Mouse (Mus musculus) R1 (cell line): Measurements from ENCODE around the gene 6030468B19Rik.
A peak's percentile ranks its signal among the peaks of the same experiment; 100 is the strongest.

ENCODE experiments used
- DNase-seq: peaks from one replicate; pipeline ENCODE4 v3.0.0-alpha.2; 2018; ENCODE audit warnings: low read depth, low spot score

The 6030468B19Rik gene

DNA sequence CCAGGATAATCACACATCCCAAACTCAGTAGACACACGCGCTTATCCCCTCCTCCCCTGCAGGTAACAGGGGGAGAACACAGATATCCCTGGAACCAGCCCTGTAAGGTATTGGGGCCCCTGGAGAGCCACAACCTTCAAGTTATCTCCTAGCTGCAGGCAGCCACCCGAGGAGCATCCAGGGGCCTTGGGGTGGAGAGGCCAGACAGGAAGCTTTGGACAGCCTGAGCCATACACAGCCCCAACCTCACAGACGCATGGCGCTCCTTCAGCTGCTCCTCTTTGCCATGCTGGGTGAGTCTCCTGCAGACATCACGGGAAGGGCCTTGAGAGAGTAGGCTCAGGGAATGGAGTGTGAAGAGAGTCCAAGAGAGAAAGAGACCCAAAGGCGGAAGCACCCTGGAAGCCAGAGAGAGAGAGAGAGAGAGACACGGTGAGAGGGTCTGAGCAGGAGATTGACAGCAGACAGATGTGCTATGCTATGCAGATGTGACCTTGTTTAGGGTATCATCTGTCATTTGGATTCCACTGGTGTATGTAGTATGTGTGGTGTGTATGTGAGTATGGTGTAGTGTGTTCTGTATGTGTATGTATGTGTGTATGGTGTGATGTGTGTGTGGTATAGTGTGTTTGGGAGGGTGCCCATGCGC lies at the start of gene 6030468B19Rik:
Gene 6030468B19Rik (plus strand): TSS at position 150 of the 649 bp plus-strand sequence.
- no peak for DNase-seq

DNA sequence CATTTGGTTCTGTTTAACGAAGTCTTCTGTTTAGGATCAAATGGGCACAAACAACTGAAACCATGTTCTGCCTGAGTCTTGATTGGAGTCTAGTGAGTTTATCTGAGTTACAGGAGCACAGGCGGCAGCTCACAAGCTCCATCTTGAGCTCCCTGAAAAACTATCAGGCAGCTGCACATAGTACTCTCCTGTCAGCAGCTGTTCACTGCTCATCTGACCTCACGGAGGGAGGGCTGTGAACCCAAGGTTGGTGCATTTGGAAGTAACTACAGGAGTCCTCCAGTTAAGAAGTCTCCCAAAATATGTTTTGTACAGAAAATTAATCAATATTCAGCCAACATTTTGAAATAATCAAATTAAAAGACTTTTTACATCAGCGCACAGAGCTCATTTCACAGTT lies 48.8 kb upstream of the 6030468B19Rik start:
- DNase-seq, result no peak

DNA sequence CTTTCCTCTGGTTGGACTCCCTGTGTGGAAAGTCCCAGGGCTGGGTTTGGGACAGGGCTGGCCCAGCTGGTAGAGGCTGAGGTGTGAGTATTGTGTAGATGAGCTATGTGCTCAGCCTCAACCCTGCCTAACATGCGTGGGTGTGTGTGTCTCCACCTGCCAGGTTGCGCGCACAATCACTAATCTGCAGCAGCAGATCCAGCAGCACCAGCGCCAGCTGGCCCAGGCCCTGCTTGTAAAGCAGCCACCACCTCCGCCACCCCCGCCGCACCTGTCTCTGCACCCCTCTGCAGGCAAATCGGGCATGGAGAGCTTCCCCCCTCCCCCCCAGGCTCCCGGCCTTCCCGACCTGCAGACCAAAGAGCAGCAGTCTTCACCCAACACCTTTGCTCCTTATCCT lies 48.0 kb upstream of the 6030468B19Rik start:
- no peak for DNase-seq

DNA sequence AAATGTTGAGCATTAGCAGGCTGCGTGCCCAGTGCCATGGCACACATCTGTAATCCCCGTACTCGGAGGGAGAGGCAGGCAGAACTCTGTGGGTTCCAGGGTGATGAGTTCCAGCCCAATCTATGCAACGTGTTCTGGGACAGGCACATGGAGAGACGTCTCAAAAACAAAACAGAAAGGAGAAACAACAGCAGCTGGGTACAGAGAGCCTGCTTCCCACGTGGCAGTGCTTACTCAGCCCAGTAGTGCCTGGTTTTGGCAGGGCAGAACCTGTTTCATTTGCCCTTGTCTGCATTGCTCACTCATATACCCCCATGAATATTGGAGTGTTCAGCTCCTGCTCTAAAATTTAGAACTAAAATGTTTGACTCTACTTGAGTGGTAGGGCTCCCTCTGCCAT lies 45.9 kb upstream of the 6030468B19Rik start:
- DNase-seq, result no peak

DNA sequence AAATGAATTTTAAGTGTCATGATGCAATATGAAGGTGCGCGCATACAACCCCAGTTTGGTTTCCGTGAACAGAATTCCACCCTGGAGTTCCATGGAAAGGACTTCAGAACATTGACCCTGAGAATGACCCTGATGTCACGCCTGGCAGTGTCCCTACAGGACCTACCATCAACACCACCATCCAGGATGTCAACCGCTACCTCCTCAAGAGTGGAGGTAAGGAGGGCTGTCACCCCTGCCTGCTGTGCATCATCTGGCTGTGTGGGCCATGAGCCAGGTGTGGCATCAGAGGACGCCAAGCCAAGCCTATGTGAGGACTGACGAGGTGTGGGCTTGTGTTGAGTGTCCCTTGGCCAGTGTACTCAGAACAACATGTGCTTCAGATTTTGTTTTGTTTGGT lies 41.6 kb upstream of the 6030468B19Rik start:
- DNase-seq, result no peak

DNA sequence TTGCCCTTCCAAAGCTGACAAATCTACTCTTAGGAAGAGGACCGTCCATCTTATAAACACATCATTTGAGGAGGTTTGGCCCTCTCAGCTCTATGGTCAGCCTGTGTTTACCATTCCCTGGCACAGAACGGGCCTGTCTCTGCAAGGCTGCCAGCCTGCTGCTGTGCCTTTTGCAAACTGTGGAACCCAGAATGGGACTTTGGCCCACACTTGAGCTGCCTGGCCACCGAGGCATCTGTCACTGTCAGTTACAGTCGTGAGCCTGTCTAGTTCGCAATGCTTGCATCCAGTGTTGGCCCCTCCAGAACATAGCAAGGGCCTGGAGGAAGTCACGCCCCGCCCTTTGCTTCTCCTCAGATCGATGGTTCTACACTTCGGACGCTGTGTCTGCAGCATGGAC lies 38.2 kb upstream of the 6030468B19Rik start:
- no peak for DNase-seq

DNA sequence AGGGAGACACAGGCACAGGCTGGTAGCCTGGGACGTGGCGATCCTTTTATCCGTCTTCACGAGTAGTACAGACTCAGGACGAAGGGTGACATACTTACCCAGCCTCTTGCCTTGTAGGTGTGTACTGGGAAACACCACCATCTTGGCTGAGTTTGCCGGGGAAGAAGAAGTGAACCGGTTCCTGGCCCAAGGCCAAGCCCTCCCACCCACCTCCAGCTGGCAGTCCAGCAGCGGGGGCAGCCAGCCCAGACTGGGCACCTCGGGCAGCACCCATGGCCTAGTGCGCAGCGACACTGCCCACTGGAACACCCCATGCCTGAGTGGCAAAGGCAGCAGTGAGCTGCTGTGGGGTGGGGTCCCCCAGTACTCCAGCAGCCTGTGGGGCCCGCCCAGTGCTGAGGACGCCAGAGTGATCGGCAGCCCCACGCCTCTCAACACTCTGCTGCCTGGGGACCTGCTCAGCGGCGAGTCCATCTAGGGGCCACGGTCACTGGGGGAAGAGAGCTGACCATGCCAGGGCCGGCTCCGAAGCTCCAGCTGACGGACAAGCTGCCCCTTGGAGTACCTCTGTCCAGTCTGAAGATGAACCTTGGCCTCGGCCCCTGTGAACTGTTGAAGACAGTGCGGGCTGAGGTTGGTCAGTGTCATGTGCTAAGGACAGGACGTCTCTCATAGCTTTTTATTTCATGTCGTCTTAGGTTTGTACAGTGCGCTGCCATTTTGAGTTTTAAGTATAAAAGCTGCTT lies 36.9 kb upstream of the 6030468B19Rik start:
- peak; percentile 21 for DNase-seq

DNA sequence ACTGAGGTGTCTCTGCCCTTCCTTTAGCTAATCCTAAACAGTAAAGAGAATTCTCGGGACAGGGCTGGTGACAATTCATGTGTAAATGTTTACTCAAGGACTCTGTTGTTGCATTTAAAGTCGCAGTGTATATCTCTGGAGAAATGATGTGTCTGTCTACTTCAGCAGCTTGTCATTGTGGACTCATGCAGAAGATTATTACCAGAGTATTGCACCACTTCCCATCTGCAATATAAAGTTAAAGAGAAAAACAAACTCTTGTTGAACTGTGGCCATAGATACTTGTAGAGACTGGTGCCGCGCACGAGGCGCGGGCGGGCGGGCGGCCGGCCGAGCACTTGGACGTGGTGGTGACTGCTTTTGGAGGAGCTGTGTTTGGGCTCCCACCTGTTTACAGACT lies 35.7 kb upstream of the 6030468B19Rik start:
- no peak for DNase-seq

DNA sequence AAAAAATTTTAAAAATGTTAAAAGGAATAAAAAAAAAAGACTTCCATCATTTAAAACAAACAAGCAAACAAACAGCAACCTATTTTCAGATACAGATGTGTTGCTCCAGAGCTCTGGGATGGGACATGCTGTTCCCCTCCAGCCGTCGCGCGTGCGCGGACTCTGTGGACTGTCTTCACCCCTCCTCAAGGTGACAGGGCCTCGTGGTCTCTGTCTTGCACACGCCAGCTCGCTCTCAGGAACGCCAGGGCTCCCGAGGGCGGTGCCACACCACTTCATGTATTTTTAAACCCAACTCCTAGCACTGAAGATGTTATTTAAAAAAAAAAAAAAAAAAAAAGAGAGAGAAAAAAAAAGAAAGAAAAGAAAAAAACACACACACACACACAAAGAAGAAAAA lies 35.2 kb upstream of the 6030468B19Rik start:
- DNase-seq, result peak; percentile 35

DNA sequence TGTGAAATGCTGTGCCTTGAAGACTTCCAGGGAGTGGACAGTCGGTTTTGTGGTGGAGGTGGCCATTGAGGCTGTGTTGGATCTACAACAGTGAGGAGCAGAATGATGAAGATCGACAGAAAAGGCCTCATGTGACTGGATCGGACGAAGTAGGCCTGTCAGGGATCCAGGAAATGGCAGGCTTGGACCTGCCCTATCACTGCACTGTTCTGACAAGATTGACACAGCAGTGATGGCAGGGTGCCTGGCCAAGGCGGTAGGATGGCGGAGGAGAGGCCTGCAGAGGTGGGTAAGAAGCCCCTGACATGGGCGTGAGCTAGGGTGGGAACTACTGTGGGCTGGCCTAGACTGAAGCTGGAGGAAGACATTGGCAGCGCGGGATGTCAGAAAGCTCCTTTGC lies 33.1 kb upstream of the 6030468B19Rik start:
- DNase-seq, result no peak

DNA sequence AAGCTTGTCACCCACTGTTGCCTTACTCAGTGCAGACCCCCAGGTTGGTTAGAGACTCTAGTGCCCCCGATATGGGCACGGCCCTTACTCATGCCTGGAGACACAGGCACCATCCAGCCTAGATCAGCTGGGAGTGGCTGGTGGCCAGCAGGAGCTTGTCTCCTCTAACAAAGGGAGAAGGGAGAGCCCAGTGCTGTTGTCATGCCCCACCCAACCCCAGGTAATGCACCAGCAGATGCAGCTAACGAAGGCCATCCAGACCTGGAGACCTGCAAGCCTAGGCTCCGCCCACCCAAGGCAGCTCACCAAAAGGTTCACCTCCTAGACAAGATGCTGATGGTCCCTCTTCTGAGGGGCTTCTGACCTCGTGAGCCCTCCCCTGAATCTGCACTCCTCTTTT lies 32.1 kb upstream of the 6030468B19Rik start:
- DNase-seq, result no peak

DNA sequence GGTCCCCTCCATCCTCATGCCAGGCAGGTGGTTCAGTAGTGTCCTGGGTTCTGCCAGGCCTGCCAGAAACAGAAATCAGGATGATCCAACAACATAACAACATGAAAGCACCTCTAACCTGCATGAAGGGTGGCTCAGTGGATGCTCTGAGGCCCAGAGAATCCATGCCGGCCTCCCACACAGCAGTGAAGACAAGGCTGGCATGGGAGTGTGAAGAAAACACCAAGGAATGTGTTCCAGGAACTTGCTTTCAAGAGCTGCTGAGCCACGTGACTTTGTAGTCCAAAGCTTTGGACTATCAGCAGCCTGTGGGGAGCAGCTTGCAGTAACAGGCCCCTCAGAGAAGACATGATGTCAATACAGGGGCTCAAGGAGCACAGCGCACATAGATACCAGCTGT lies 31.2 kb upstream of the 6030468B19Rik start:
- DNase-seq, result no peak

DNA sequence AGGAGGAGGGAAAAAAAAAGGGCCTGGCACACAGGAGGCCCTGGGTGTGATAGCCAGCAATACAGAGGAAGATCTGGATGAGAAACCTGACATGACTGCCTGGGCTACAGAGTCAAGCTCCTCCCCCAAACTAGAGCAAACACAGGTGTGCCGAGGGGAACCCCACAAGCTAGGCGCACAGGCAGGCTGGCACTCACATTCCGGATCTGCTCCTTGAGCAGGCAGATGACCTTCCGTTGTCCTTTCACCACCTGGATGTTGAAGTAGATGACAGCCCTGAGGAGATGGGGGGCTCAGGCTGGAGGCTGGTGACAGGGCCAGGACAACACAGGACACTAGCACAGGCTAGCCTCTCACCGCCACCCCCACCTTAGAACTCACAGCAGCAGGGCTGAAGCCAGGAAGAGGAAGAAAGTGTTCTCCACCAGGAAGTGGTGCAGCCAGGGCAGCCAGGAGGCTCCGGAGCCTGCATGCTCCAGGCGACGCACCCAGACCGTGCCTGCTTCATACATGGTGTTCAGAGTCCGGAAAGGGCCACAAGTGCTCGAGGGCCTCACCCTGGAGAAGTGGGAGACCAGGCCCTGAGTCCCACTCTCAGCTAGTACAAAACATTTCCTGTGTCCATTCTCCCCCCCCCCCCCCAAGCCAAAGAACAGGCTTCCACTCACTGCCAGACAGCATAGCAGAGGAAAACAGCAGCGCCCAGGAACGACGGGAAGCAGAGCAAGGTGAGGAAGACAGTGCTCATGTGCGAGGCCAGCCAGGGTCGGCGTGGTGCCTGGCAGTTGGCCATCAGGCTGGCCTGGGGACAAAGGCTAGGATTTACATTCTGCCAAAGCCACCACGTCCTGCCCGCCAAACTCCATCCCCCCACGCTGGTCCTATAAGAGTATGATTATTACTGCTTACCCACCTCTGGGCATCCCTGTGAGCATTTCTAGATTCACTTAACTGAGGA lies 28.5 kb upstream of the 6030468B19Rik start:
- no peak for DNase-seq

DNA sequence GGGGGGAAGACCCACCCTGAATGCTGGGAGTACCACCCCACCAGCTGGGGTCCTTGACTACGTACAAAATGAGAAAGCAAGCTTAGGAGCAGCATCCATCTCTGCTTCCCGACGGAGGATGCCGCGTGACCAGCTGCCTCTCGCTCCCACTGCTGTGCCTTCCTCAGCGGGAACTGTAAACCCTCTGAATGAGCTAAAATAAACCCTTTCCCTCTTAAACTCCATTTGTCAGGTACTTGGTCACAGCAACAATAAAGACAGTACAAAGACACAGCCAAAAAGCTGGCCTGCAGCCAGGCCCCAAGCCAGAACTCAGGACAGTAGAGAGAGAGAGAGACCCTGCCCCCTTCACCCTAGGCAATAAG lies 27.8 kb upstream of the 6030468B19Rik start:
- DNase-seq, result no peak

DNA sequence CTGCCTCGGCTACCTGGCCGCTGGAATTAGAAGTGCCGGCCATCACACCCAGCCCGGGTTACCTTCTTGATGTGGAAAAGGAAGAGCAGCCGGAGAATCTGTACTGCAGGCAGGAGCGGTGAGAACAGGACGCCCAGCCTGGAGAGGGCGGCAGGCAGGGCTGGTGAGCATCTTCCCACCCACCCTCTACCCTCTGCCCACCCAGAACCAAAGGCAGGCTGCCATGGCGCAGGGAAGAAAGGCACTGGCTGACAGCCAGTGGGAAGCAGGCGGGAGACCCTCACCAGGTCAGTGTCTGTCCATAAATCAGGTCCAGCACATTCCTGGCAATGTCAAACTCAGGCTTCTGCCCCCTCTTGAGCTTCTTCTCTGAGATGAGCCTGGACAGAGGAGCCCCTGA lies 27.1 kb upstream of the 6030468B19Rik start:
- DNase-seq, result no peak

DNA sequence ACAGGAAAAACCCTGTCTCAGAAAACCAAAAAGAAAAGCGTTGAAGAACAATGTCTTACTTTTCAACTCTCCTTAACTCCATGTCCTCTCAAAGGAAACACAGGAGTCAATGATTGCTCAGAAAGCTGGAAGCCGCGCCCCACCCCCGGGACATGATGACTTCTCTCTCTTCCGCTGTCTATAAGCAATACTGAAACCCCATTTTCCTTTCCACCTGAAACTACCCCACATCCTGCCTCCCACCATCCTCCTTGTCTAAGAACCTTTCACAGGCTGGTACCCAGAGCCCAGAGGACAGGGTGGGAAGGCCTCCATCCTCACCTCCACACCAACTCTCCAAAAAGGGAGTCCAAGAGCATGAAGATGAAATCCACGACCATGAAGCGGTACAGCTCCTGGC lies 25.1 kb upstream of the 6030468B19Rik start:
- no peak for DNase-seq

DNA sequence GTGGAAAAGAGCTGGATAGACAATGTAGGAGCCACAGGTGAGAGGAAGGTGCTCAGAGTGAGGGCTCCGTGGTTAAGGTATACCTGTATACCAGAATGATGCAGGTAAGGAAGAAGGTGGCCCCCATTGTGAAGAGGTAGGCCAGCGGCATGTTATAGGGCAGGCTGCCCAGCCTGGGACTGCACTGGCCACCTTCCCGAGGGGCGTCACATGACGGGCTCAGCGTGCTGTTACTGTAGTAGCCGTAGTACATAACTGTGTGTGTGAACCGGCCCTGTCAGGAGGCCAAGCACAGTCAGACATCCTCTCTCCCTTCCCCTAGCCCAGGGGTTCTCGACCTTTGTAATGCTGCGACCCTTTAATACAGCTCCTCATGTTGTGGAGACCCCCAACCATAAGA lies 22.5 kb upstream of the 6030468B19Rik start:
- no peak for DNase-seq

DNA sequence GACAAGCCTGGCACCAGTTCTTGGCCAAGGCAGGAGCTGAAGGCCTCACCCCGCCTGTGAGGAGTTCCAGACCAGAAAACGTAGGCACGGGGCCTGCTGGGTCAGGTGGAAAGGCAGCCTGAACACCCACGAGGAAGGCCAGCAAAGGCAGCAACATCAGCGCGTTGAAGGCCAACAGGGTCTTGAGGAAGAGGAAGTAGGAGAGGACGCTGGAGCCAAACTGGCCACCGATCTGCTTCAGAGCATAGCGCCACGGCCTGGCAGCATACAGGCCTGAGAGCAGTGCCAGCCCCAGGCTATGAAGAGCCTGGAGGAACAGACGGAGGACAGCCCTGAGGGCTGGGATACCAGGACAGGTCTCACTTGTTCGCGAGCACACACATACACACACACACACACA lies 21.9 kb upstream of the 6030468B19Rik start:
- no peak for DNase-seq

DNA sequence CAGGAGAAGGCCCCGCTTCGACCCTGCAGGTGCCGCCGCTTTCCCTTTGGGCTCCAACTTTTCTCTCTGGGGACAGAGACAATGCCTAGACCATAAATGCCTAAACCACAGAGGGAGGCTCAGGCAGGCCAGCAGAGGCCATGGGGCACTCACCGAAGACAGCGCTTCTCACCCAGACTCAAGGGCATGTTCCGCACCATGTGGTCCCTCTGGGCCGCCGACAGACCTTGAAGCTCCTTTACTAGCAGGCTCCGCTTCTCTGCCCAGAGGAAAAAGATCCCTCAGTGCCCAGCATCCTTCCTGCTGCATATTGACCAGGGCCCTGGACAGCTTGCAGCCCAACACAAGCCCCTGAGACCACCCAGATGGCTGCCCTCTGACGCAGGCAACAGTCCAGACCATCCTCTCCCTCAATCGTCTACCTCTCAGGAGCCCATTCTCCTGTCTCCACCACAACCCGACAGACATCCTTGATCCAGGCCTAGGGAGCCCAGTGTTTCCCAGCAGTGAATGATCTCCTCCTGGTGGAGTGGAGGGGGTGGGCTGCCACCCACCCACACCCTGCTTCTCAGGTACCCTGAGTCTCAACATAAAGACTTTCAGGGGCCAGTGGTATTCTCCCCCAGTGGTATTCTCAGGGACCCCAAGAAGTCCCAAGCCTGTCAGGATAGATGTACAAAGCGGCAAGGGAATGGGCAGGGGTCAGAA lies 21.2 kb upstream of the 6030468B19Rik start:
- no peak for DNase-seq

DNA sequence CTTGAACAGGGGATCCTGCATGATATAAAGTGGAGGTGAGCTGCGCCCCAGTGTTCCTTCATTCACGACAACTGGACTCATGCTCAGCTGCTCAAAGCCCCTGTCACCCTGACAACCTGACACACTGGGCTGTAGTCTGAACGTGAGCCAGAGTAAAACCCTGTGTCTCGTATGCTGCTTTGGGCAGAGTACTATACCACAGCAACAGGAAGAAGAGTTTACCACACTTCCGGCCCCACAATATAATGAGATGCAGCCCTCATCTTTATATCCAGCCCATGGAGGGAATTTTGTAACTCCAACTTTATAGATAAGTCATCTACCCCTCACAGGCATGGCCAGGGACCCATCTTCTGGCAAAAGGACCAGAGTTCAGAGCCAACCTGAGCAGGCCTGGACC lies 20.3 kb upstream of the 6030468B19Rik start:
- no peak for DNase-seq

DNA sequence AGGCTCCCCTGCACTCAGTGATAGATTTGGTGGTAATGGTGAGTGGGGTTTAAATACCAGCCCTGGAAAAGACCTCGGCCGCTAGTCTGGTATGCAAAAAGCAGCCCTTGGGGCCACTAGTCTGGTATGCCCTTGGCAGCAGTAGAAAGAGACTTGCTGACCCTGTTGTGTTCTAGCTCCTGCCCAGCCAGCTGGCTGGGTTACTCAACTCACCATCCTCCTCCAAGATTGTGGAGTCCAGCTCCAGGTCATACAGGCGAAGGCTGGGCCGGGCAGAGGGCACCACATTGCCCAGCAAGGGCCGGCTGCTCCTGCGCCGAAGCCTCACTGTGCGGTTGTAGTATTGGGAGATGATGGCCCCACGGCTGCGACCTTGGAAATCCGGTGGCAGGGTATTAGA lies 19.4 kb upstream of the 6030468B19Rik start:
- no peak for DNase-seq
